Mouse (Mus musculus): Measurements from ENCODE around the gene Sh3rf1. TPM values are rescaled to one million over a fixed set of nuclear protein-coding genes. Genes with fewer than 3 reads are reported as not detected.

The Sh3rf1 gene
- polyA plus RNA-seq, 1 experiment from 2014 or later: 19.8 TPM

- Histone ChIP-seq H3K9me3 (no peaks in the 10 kb centered on the region), H3K27me3 (no peaks in the 10 kb centered on the region), H3K4me2 (no peak overlapping the region), H3K36me3 (no peaks in the 10 kb centered on the region), H3K27ac (replicated peaks) (no peak overlapping the region), H3K4me1 (replicated peaks) (no peaks in the 10 kb centered on the region), H3K9ac (no peak overlapping the region), H3K4me3 (no peak overlapping the region)
- no peak for ATAC-seq (ENCODE audit: low read depth)
- 86% methylated on average over 5 of the region's 5 CpGs for WGBS
Observed at GRCm38 (mm10) chr8:61203035-61203826, 20.4 kb upstream of the Sh3rf1 start.

GRCm38 (mm10) chr8:61206876-61207275 is 16.8 kb upstream of the Sh3rf1 start:
- no peaks in the 10 kb centered on the region for H3K27me3 ChIP-seq
- ATAC-seq (ENCODE audit: low read depth): no peak
- H3K4me2 ChIP-seq: no peak overlapping the region
- H3K9me3 ChIP-seq: no peaks in the 10 kb centered on the region
- H3K4me1 ChIP-seq (replicated peaks): no peaks in the 10 kb centered on the region
- WGBS: 82% methylated on average over 2 of the region's 2 CpGs
- H3K9ac ChIP-seq: no peak overlapping the region
- H3K4me3 ChIP-seq: no peak overlapping the region
- no peaks in the 10 kb centered on the region for H3K36me3 ChIP-seq
- no peak overlapping the region for H3K27ac ChIP-seq (replicated peaks)

- no peak for ATAC-seq (ENCODE audit: low read depth)
- WGBS: 46% methylated on average over 4 of the region's 4 CpGs
- no peak overlapping the region for H3K9ac ChIP-seq
- no peak overlapping the region for H3K27ac ChIP-seq (replicated peaks)
- no peaks in the 10 kb centered on the region for H3K27me3 ChIP-seq
- no peaks in the 10 kb centered on the region for H3K36me3 ChIP-seq
- H3K4me1 ChIP-seq (replicated peaks): no peaks in the 10 kb centered on the region
- no peaks in the 10 kb centered on the region for H3K9me3 ChIP-seq
- H3K4me3 ChIP-seq: no peak overlapping the region
- H3K4me2 ChIP-seq: no peak overlapping the region
Observed at GRCm38 (mm10) chr8:61207636-61208035, 16.0 kb upstream of the Sh3rf1 start.

GRCm38 (mm10) chr8:61208719-61209118 is 15.0 kb upstream of the Sh3rf1 start:
- WGBS: 89% methylated on average over 9 of the region's 9 CpGs
- Histone ChIP-seq H3K4me3 (no peak overlapping the region), H3K4me1 (replicated peaks) (no peaks in the 10 kb centered on the region), H3K4me2 (no peak overlapping the region), H3K36me3 (no peaks in the 10 kb centered on the region), H3K27ac (replicated peaks) (no peak overlapping the region), H3K27me3 (no peaks in the 10 kb centered on the region), H3K9ac (no peak overlapping the region), H3K9me3 (no peaks in the 10 kb centered on the region)
- no peak for ATAC-seq (ENCODE audit: low read depth)

GRCm38 (mm10) chr8:61210836-61211235 is 12.8 kb upstream of the Sh3rf1 start:
- Histone ChIP-seq H3K4me3 (no peak overlapping the region), H3K27ac (replicated peaks) (no peak overlapping the region), H3K4me2 (no peak overlapping the region), H3K27me3 (no peaks in the 10 kb centered on the region), H3K36me3 (no peaks in the 10 kb centered on the region), H3K9ac (no peak overlapping the region), H3K4me1 (replicated peaks) (0 out of 2 replicates have a peak, but pooled peaks cover 6% of the 10 kb centered on the region), H3K9me3 (no peaks in the 10 kb centered on the region)
- WGBS: 89% methylated on average over 8 of the region's 8 CpGs
- ATAC-seq (ENCODE audit: low read depth): no peak

- no peak overlapping the region for H3K4me3 ChIP-seq
- no peaks in the 10 kb centered on the region for H3K9me3 ChIP-seq
- 0 out of 2 replicates have a peak, but pooled peaks cover 6% of the 10 kb centered on the region for H3K4me1 ChIP-seq (replicated peaks)
- 42% methylated on average over 5 of the region's 5 CpGs for WGBS
- no peak overlapping the region for H3K9ac ChIP-seq
- no peaks in the 10 kb centered on the region for H3K36me3 ChIP-seq
- H3K27ac ChIP-seq (replicated peaks): no peak overlapping the region
- no peaks in the 10 kb centered on the region for H3K27me3 ChIP-seq
- ATAC-seq (ENCODE audit: low read depth): no peak
- H3K4me2 ChIP-seq: no peak overlapping the region
Observed at GRCm38 (mm10) chr8:61215081-61215819, 8.4 kb upstream of the Sh3rf1 start.

GRCm38 (mm10) chr8:61217017-61217416 is 6.7 kb upstream of the Sh3rf1 start:
- H3K27me3 ChIP-seq: no peaks in the 10 kb centered on the region
- 53% methylated on average over 3 of the region's 3 CpGs for WGBS
- no peaks in the 10 kb centered on the region for H3K36me3 ChIP-seq
- H3K9ac ChIP-seq: no peak overlapping the region
- H3K4me3 ChIP-seq: no peak overlapping the region
- no peak overlapping the region for H3K27ac ChIP-seq (replicated peaks)
- ATAC-seq (ENCODE audit: low read depth): no peak
- H3K9me3 ChIP-seq: no peaks in the 10 kb centered on the region
- H3K4me2 ChIP-seq: no peak overlapping the region
- 0 out of 2 replicates have a peak, but pooled peaks cover 6% of the 10 kb centered on the region for H3K4me1 ChIP-seq (replicated peaks)

GRCm38 (mm10) chr8:61217426-61217825 is 6.2 kb upstream of the Sh3rf1 start:
- no peaks in the 10 kb centered on the region for H3K27me3 ChIP-seq
- no peak overlapping the region for H3K4me2 ChIP-seq
- ATAC-seq (ENCODE audit: low read depth): no peak
- H3K36me3 ChIP-seq: no peaks in the 10 kb centered on the region
- 74% methylated on average over 8 of the region's 8 CpGs for WGBS
- no peak overlapping the region for H3K4me3 ChIP-seq
- no peaks in the 10 kb centered on the region for H3K9me3 ChIP-seq
- no peak overlapping the region for H3K9ac ChIP-seq
- 0 out of 2 replicates have a peak, but pooled peaks cover 6% of the 10 kb centered on the region for H3K4me1 ChIP-seq (replicated peaks)
- no peak overlapping the region for H3K27ac ChIP-seq (replicated peaks)

- no peaks in the 10 kb centered on the region for H3K36me3 ChIP-seq
- peaks cover 10% of the 10 kb centered on the region; the same call in 1 of the 2 replicates for H3K4me1 ChIP-seq (replicated peaks)
- no peak overlapping the region for H3K4me3 ChIP-seq
- no peak overlapping the region for H3K27ac ChIP-seq (replicated peaks)
- no peaks in the 10 kb centered on the region for H3K27me3 ChIP-seq
- no peak overlapping the region for H3K4me2 ChIP-seq
- H3K9me3 ChIP-seq: no peaks in the 10 kb centered on the region
- no peak for ATAC-seq (ENCODE audit: low read depth)
- no peak overlapping the region for H3K9ac ChIP-seq
- 100% methylated on average over 2 of the region's 2 CpGs for WGBS
Observed at GRCm38 (mm10) chr8:61218439-61218838, 5.2 kb upstream of the Sh3rf1 start.

- Histone ChIP-seq H3K27me3 (no peaks in the 10 kb centered on the region), H3K4me3 (peak overlapping the region; percentile 73), H3K9ac (peak overlapping the region; percentile 88), H3K36me3 (no peaks in the 10 kb centered on the region), H3K9me3 (no peaks in the 10 kb centered on the region), H3K4me1 (replicated peaks) (peaks cover 43% of the 10 kb centered on the region), H3K27ac (replicated peaks) (no peak overlapping the region), H3K4me2 (peak overlapping the region; percentile 67)
- no peak for ATAC-seq (ENCODE audit: low read depth)
- WGBS: 30% methylated on average over 5 of the region's 5 CpGs
Observed at GRCm38 (mm10) chr8:61223283-61223682, 389 bp upstream of the Sh3rf1 start.

- peaks cover 54% of the 10 kb centered on the region for H3K4me1 ChIP-seq (replicated peaks)
- no peaks in the 10 kb centered on the region for H3K9me3 ChIP-seq
- H3K27ac ChIP-seq (replicated peaks): peak overlapping the region; percentile 87
- under 1% methylated on average over 38 of the region's 41 CpGs for WGBS
- peak; percentile 81 for ATAC-seq (ENCODE audit: low read depth)
- H3K4me2 ChIP-seq: peak overlapping the region; percentile 67
- no peaks in the 10 kb centered on the region for H3K27me3 ChIP-seq
- H3K36me3 ChIP-seq: no peaks in the 10 kb centered on the region
- H3K9ac ChIP-seq: peak overlapping the region; percentile 88
- H3K4me3 ChIP-seq: peak overlapping the region; percentile 73
Observed at GRCm38 (mm10) chr8:61224380-61225092, 864 bp downstream of the Sh3rf1 start.
